Mouse (Mus musculus): ENCODE measurements around the gene Pik3cg.

Gene Pik3cg

GRCm38 (mm10) chr12:32144513-32144912, 63.9 kb downstream of the Pik3cg start:
- no peak for DNase-seq (ENCODE audit: low read depth, low spot score)

- no peak for DNase-seq (ENCODE audit: low read depth, low spot score)
These were observed 64.7 kb downstream of the Pik3cg start for GRCm38 (mm10) chr12:32143782-32144181.

GRCm38 (mm10) chr12:32143151-32143550, 65.3 kb downstream of the Pik3cg start:
- no peak for DNase-seq (ENCODE audit: low read depth, low spot score)

- DNase-seq (ENCODE audit: low read depth, low spot score), result no peak
These were observed 66.7 kb downstream of the Pik3cg start for GRCm38 (mm10) chr12:32141766-32142165.

- no peak for DNase-seq (ENCODE audit: low read depth, low spot score)
These were observed 69.6 kb downstream of the Pik3cg start for GRCm38 (mm10) chr12:32138831-32139230.

GRCm38 (mm10) chr12:32138362-32138761, 70.1 kb downstream of the Pik3cg start:
- no peak for DNase-seq (ENCODE audit: low read depth, low spot score)

- DNase-seq (ENCODE audit: low read depth, low spot score), result no peak
These were observed 70.9 kb downstream of the Pik3cg start for GRCm38 (mm10) chr12:32137542-32137941.

GRCm38 (mm10) chr12:32127599-32128507, 80.6 kb downstream of the Pik3cg start:
- DNase-seq (ENCODE audit: low read depth, low spot score), result no peak

- DNase-seq (ENCODE audit: low read depth, low spot score), result no peak
These were observed 81.3 kb downstream of the Pik3cg start for GRCm38 (mm10) chr12:32127158-32127557.

GRCm38 (mm10) chr12:32124456-32124855, 84.0 kb downstream of the Pik3cg start:
- no peak for DNase-seq (ENCODE audit: low read depth, low spot score)

- DNase-seq (ENCODE audit: low read depth, low spot score), result no peak
These were observed 84.4 kb downstream of the Pik3cg start for GRCm38 (mm10) chr12:32124030-32124429.

- DNase-seq (ENCODE audit: low read depth, low spot score), result no peak
These were observed 84.9 kb downstream of the Pik3cg start for GRCm38 (mm10) chr12:32123559-32123958.
